29 mouse cellular contexts compared by ENCODE assay signal in the genomic region with DNA sequence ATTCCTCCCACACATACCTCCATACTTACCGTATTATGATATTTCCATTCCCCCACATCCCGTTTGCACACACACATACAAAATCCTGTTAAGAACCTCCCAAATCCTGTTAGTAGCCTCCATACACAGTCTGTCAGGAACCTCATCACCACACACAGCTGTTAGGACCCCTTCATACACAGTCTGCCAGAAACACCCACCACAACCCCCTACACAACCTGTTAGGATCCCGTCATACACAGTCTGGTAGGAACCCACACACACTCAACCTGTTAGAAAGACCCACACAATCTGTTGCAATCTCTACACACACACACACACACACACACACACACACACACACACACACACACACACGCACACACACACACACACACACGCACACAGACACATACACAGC.
DNase-seq lines count a peak whose midpoint lies in the region; ATAC-seq and TF ChIP-seq lines count a peak whose summit lies in the region.
"Had no signal": no experiment of that assay in that cellular context is flagged by ENCODE, and none has a peak within 500 bp of the region (broad histone marks: within the 10 kb centered on the region; RNA-seq: fewer than 3 reads in every experiment).

No protein-coding gene starts in this region.

- no peak for DNase-seq in hindbrain, embryonic 10.5 days (ENCODE audit: low spot score)
- no peak for DNase-seq in hindbrain, postnatal 0 days (ENCODE audit: low spot score)
- DNase-seq in brain, adult 2 months (ENCODE audit: low read depth, low spot score), result peak; percentile 27
- peak; percentile 22 for DNase-seq in layer of hippocampus, adult 9-10 months (ENCODE audit: low spot score)
- DNase-seq: adrenal gland, adult 2 months; adrenal gland, postnatal 36 days; B cell, adult 2 months; cerebellum, adult 2 months; cerebellum, postnatal 14 days; gastrocnemius, postnatal 14 days; heart, adult 18-20 months; heart, postnatal 10 days; kidney, adult 8-10 months; kidney, postnatal 10 days; liver, postnatal 0 days; lung, postnatal 4 days; thymus, adult 2 months; thymus, postnatal 4 days had no signal

- no peak overlapping the region for H3K9ac ChIP-seq in hindbrain, postnatal 0 days (replicated peaks; ENCODE audit: low read length)
- no peak overlapping the region for H3K9ac ChIP-seq in embryonic facial prominence, embryonic 13.5 days
- H3K9ac ChIP-seq in kidney, embryonic 16.5 days (replicated peaks; ENCODE audit: low read length), result no peak overlapping the region
- H3K9ac ChIP-seq: heart, embryonic 13.5 days; hindbrain, embryonic 15.5 days; liver, embryonic 12.5 days; liver, postnatal 0 days; neural tube, embryonic 13.5 days had no signal

- H3K36me3 ChIP-seq in hindbrain, embryonic 10.5 days, result no peaks in the 10 kb centered on the region
- H3K36me3 ChIP-seq in hindbrain, postnatal 0 days (ENCODE audit: insufficient read depth, low read length), result no peaks in the 10 kb centered on the region
- no peaks in the 10 kb centered on the region for H3K36me3 ChIP-seq in embryonic facial prominence, embryonic 13.5 days
- H3K36me3 ChIP-seq in kidney, embryonic 16.5 days (ENCODE audit: insufficient read depth, low read length), result no peaks in the 10 kb centered on the region
- H3K36me3 ChIP-seq: heart, embryonic 13.5 days; hindbrain, embryonic 15.5 days; liver, embryonic 12.5 days; neural tube, embryonic 13.5 days had no signal

- H3K27me3 ChIP-seq in hindbrain, embryonic 10.5 days (ENCODE audit: insufficient read depth, poor library complexity, severe bottlenecking), result no peaks in the 10 kb centered on the region
- H3K27me3 ChIP-seq in hindbrain, postnatal 0 days (ENCODE audit: insufficient read depth, low read length), result no peaks in the 10 kb centered on the region
- no peaks in the 10 kb centered on the region for H3K27me3 ChIP-seq in embryonic facial prominence, embryonic 13.5 days
- H3K27me3 ChIP-seq in kidney, embryonic 16.5 days (ENCODE audit: insufficient read depth, low read length), result no peaks in the 10 kb centered on the region
- H3K27me3 ChIP-seq: heart, embryonic 13.5 days; hindbrain, embryonic 15.5 days; liver, embryonic 12.5 days; megakaryocyte, embryonic 14.5 days; neural tube, embryonic 13.5 days had no signal

- peak overlapping the region; percentile 91 for H3K27ac ChIP-seq in hindbrain, embryonic 10.5 days
- H3K27ac ChIP-seq in hindbrain, postnatal 0 days, result no peak overlapping the region
- H3K27ac ChIP-seq in embryonic facial prominence, embryonic 13.5 days, result 0 out of 2 replicates have a peak overlapping the region, but pooled peaks have one; percentile 78
- no peak overlapping the region for H3K27ac ChIP-seq in kidney, embryonic 16.5 days (ENCODE audit: low read length)
- H3K27ac ChIP-seq: left cerebral cortex, adult 2 months; liver, embryonic 12.5 days had no signal

- 91% methylated on average over 5 of the region's 5 CpGs for WGBS in hindbrain, embryonic 10.5 days
- 81% methylated on average over 5 of the region's 5 CpGs for WGBS in hindbrain, postnatal 0 days
- WGBS in embryonic facial prominence, embryonic 13.5 days, result 91% methylated on average over 4 of the region's 5 CpGs
- WGBS in kidney, embryonic 16.5 days, result 95% methylated on average over 5 of the region's 5 CpGs

- H3K9me3 ChIP-seq in hindbrain, embryonic 10.5 days, result 0 out of 2 replicates have a peak, but pooled peaks cover 4% of the 10 kb centered on the region
- H3K9me3 ChIP-seq in hindbrain, postnatal 0 days (ENCODE audit: low read length), result no peaks in the 10 kb centered on the region
- H3K9me3 ChIP-seq in embryonic facial prominence, embryonic 13.5 days, result no peaks in the 10 kb centered on the region
- H3K9me3 ChIP-seq in kidney, embryonic 16.5 days (ENCODE audit: low read length), result no peaks in the 10 kb centered on the region
- H3K9me3 ChIP-seq: heart, embryonic 13.5 days; hindbrain, embryonic 15.5 days; liver, embryonic 12.5 days; neural tube, embryonic 13.5 days had no signal

- TF ChIP-seq CTCF in hindbrain, postnatal 0 days (IDR thresholded peaks at IDR 0.05; ENCODE audit: low read depth), result no peak

- no peak overlapping the region for H3K4me3 ChIP-seq in hindbrain, embryonic 10.5 days
- H3K4me3 ChIP-seq in hindbrain, postnatal 0 days (ENCODE audit: low read length), result no peak overlapping the region
- H3K4me3 ChIP-seq in embryonic facial prominence, embryonic 13.5 days, result no peak overlapping the region
- H3K4me3 ChIP-seq in kidney, embryonic 16.5 days (ENCODE audit: low read length), result no peak overlapping the region
- H3K4me3 ChIP-seq: heart, embryonic 13.5 days; hindbrain, embryonic 15.5 days; left cerebral cortex, adult 2 months; liver, embryonic 12.5 days; megakaryocyte, embryonic 14.5 days; neural tube, embryonic 13.5 days had no signal

- ATAC-seq in hindbrain, postnatal 0 days, result no peak
- ATAC-seq in embryonic facial prominence, embryonic 13.5 days (ENCODE audit: insufficient number of reproducible peaks, insufficient read depth, low FRiP score, low TSS enrichment, low read depth), result no peak
- no peak for ATAC-seq in kidney, embryonic 16.5 days (ENCODE audit: low FRiP score, low TSS enrichment)
- ATAC-seq in granulocyte monocyte progenitor cell, adult 5-6 weeks (replicated peaks; ENCODE audit: poor library complexity, severe bottlenecking), result no peak
- ATAC-seq: activated CD4-positive, CD25-positive, alpha-beta regulatory T cell, adult 4 months; intestine, embryonic 16.5 days; liver, embryonic 12.5 days; liver, postnatal 0 days had no signal

- H3K4me1 ChIP-seq in hindbrain, embryonic 10.5 days (replicated peaks), result peaks cover 23% of the 10 kb centered on the region
- H3K4me1 ChIP-seq in hindbrain, postnatal 0 days (ENCODE audit: insufficient read depth, low read length), result no peaks in the 10 kb centered on the region
- peaks cover 31% of the 10 kb centered on the region for H3K4me1 ChIP-seq in embryonic facial prominence, embryonic 13.5 days
- H3K4me1 ChIP-seq in kidney, embryonic 16.5 days (ENCODE audit: insufficient read depth, low read length), result no peaks in the 10 kb centered on the region
- H3K4me1 ChIP-seq: megakaryocyte, embryonic 14.5 days had no signal

- H3K4me2 ChIP-seq in hindbrain, postnatal 0 days (ENCODE audit: low read depth, low read length), result no peak overlapping the region
- H3K4me2 ChIP-seq in embryonic facial prominence, embryonic 13.5 days, result no peak overlapping the region
- no peak overlapping the region for H3K4me2 ChIP-seq in kidney, embryonic 16.5 days (replicated peaks; ENCODE audit: low read depth, low read length)
- H3K4me2 ChIP-seq: heart, embryonic 13.5 days; hindbrain, embryonic 15.5 days; liver, embryonic 12.5 days; neural tube, embryonic 13.5 days had no signal

Comparison
In these comparisons a context has a peak if more than half of its experiments do, and no peak if none do; other contexts are left out.
1. H3K27ac ChIP-seq: peak in hindbrain, embryonic 10.5 days (single experiment) and embryonic facial prominence, embryonic 13.5 days (single experiment); none in hindbrain, postnatal 0 days (single experiment) and kidney, embryonic 16.5 days (single experiment).
2. DNase-seq: peak in brain, adult 2 months (single experiment) and layer of hippocampus, adult 9-10 months (single experiment); none in hindbrain, embryonic 10.5 days (single experiment) and hindbrain, postnatal 0 days (single experiment).